Mouse (Mus musculus) ES-E14 (cell line): ENCODE measurements around the gene Socs3. TPM values are rescaled to one million over a fixed set of nuclear protein-coding genes. Genes with fewer than 3 reads are reported as not detected.

Experiments
- DNase-seq: peaks from one replicate; pipeline ENCODE4 v3.0.0-alpha.2; 2013; ENCODE audit warnings: low read depth, low spot score
- H3K27ac ChIP-seq: 2 replicates; pipeline ENCODE4 v1.5.1; 2012; ENCODE audit warnings: low read depth, mild to moderate bottlenecking, low read length, moderate library complexity, mixed read lengths; ENCODE audit not compliant: poor library complexity, insufficient read depth, severe bottlenecking
- H3K36me3 ChIP-seq: 2 replicates; pipeline ENCODE4 v1.6.1; 2012; ENCODE audit warnings: mild to moderate bottlenecking, low read length, moderate library complexity, mixed read lengths; ENCODE audit not compliant: control insufficient read depth, poor library complexity, insufficient read depth, severe bottlenecking
- H3K4me1 ChIP-seq, 2 experiments: fragments of 150-350 bp in 1 of 2; sonication (generic) in 1 of 2; 2 replicates each; pipeline ENCODE4 v1.6.1; 2012; ENCODE audit warnings: low read length in 2 of 2, mild to moderate bottlenecking in 1 of 2, mixed read lengths in 1 of 2; ENCODE audit not compliant: control insufficient read depth in 2 of 2, insufficient read depth in 2 of 2, poor library complexity in 1 of 2
- H3K4me3 ChIP-seq, 2 experiments: fragments of 150-350 bp in 1 of 2; sonication (generic) in 1 of 2; 2 replicates each; pipeline ENCODE4 v1.5.1; 2012; ENCODE audit warnings: low read length in 2 of 2, low read depth in 1 of 2, mild to moderate bottlenecking in 1 of 2, mixed read lengths in 1 of 2; ENCODE audit not compliant: insufficient read depth in 1 of 2, poor library complexity in 1 of 2, severe bottlenecking in 1 of 2
- H3K9ac ChIP-seq: 2 replicates; pipeline ENCODE4 v1.6.1; 2012; ENCODE audit warnings: low read depth, mild to moderate bottlenecking, low read length, mixed read lengths; ENCODE audit not compliant: poor library complexity, insufficient read depth, severe bottlenecking
- H3K9me3 ChIP-seq: fragments of 150-350 bp; sonication (generic); 2 replicates; pipeline ENCODE4 v1.6.1; 2012; ENCODE audit warnings: low read depth, mild to moderate bottlenecking, low read length; ENCODE audit not compliant: control insufficient read depth, insufficient read depth
- CHD2 ChIP-seq: IDR thresholded peaks from 2 replicates; pipeline ENCODE4 v1.6.1; 2014; ENCODE audit warnings: mild to moderate bottlenecking, low read depth, low read length, inconsistent platforms
- HCFC1 ChIP-seq: IDR thresholded peaks from 2 replicates; pipeline ENCODE4 v1.6.1; 2012; ENCODE audit warnings: low read length, inconsistent platforms, borderline replicate concordance; ENCODE audit not compliant: insufficient read depth
- MAFK ChIP-seq: IDR thresholded peaks from 2 replicates; pipeline ENCODE4 v1.6.1; 2014; ENCODE audit warnings: mild to moderate bottlenecking, low read depth, low read length, inconsistent platforms; ENCODE audit not compliant: insufficient read depth
- ZC3H11A ChIP-seq: IDR thresholded peaks from 2 replicates; pipeline ENCODE4 v1.6.1; 2012; ENCODE audit warnings: low read depth, mild to moderate bottlenecking, inconsistent platforms, low read length, borderline replicate concordance
- ZNF384 ChIP-seq: IDR thresholded peaks from 2 replicates; pipeline ENCODE4 v1.6.1; 2012; ENCODE audit warnings: low read depth, low read length, inconsistent platforms
- in situ Hi-C, 2 experiments: fragments of 600-800 bp; cut with MboI; formaldehyde crosslinking; loops; one replicate each; pipeline ENCODE4 v1.15.1; 2025; ENCODE audit warnings: low sequenced_read_pairs in 2 of 2, inconsistent platforms in 1 of 2; ENCODE audit not compliant: unreplicated experiment in 2 of 2
- total RNA-seq: library from RNA; depleted of rRNA; stranded (reverse); fragments of 300-350 nt; gene quantifications from 2 replicates; pipeline ENCODE4 v1.2.3, GENCODE M21; 2012

Socs3 gene
- total RNA-seq, 1 experiment = 69.8 TPM

GRCm38 (mm10) chr11:117976081-117976582 is 6.3 kb upstream of the Socs3 start:
- Histone ChIP-seq H3K36me3 (no peaks in the 10 kb centered on the region), H3K4me1 (peaks cover 30 to 47% of the 10 kb centered on the region in 2 experiments), H3K9ac (peak overlapping the region; percentile 79), H3K27ac (peak overlapping the region; percentile 100), H3K4me3 (peak overlapping the region; percentile 25 to 53; a peak in 3 of 4 replicates), H3K9me3 (no peaks in the 10 kb centered on the region)
- in situ Hi-C loops = no loop called here
- no peak for DNase-seq
- TF ChIP-seq CHD2 = no peak
- no peak for TF ChIP-seq ZC3H11A
- TF ChIP-seq MAFK = no peak
- no peak for TF ChIP-seq HCFC1
- TF ChIP-seq ZNF384 = no peak

- Histone ChIP-seq H3K27ac (peak overlapping the region; percentile 100), H3K4me3 (peak overlapping the region; percentile 25 to 53; a peak in 3 of 4 replicates), H3K36me3 (no peaks in the 10 kb centered on the region), H3K9me3 (no peaks in the 10 kb centered on the region), H3K4me1 (peaks cover 32 to 52% of the 10 kb centered on the region in 2 experiments), H3K9ac (peak overlapping the region; percentile 57)
- in situ Hi-C loops = no loop called here
- DNase-seq = peak; percentile 87
- peak; percentile 64; the same call in 1 of the 2 replicates for TF ChIP-seq CHD2
- TF ChIP-seq MAFK = no peak
- TF ChIP-seq ZC3H11A = no peak
- no peak for TF ChIP-seq HCFC1
- TF ChIP-seq ZNF384 = no peak
These were observed 5.5 kb upstream of the Socs3 start for GRCm38 (mm10) chr11:117975211-117975967.

- Histone ChIP-seq H3K9ac (peak overlapping the region; percentile 34), H3K4me3 (no peak overlapping the region), H3K9me3 (no peaks in the 10 kb centered on the region), H3K4me1 (peaks cover 32 to 53% of the 10 kb centered on the region in 2 experiments), H3K27ac (peak overlapping the region; percentile 93), H3K36me3 (no peaks in the 10 kb centered on the region)
- DNase-seq = no peak
- in situ Hi-C loops = no loop called here
- TF ChIP-seq MAFK (no peak), ZC3H11A (no peak), CHD2 (no peak), HCFC1 (no peak), ZNF384 (no peak)
These were observed 4.7 kb upstream of the Socs3 start for GRCm38 (mm10) chr11:117974327-117975125.

GRCm38 (mm10) chr11:117973569-117973968 is 3.7 kb upstream of the Socs3 start:
- Histone ChIP-seq H3K36me3 (no peaks in the 10 kb centered on the region), H3K4me3 (no peak overlapping the region), H3K9me3 (no peaks in the 10 kb centered on the region), H3K9ac (no peak overlapping the region; the same call in 1 of the 2 replicates), H3K4me1 (peaks cover 32 to 46% of the 10 kb centered on the region in 2 experiments), H3K27ac (peak overlapping the region; percentile 93; the same call in 1 of the 2 replicates)
- DNase-seq = no peak
- TF ChIP-seq HCFC1 = no peak
- TF ChIP-seq MAFK = no peak
- TF ChIP-seq ZNF384 = no peak
- TF ChIP-seq CHD2 = no peak
- no peak for TF ChIP-seq ZC3H11A
- in situ Hi-C loops = no loop called here
